Mouse (Mus musculus) CH12.LX (cell line): ENCODE measurements around the gene Ttc26. TPM values are rescaled to one million over a fixed set of nuclear protein-coding genes. Genes with fewer than 3 reads are reported as not detected.

Experiments used
- DNase-seq: peaks from one replicate; pipeline ENCODE4 v3.0.0-alpha.2; 2013; ENCODE audit errors: extremely low read depth
- H3K27ac ChIP-seq: 2 replicates; pipeline ENCODE4 v1.5.1; 2012; ENCODE audit warnings: low read depth, mild to moderate bottlenecking, control low read depth, moderate library complexity; ENCODE audit not compliant: insufficient read depth
- H3K27me3 ChIP-seq: replicated peaks from 2 replicates; pipeline ENCODE3; 2012; ENCODE audit warnings: inconsistent platforms
- H3K36me3 ChIP-seq, 2 experiments: replicated peaks in 1 of 2; 2 replicates each; pipeline versions ENCODE3 to v1.6.1; 2012; ENCODE audit warnings: inconsistent platforms in 1 of 2, low read length in 1 of 2, mild to moderate bottlenecking in 1 of 2, mixed read lengths in 1 of 2, moderate library complexity in 1 of 2; ENCODE audit not compliant: control insufficient read depth in 1 of 2, insufficient read depth in 1 of 2
- H3K4me1 ChIP-seq, 2 experiments: 2 replicates each; pipeline ENCODE4 v1.6.1; 2012; ENCODE audit warnings: inconsistent platforms in 1 of 2, moderate library complexity in 1 of 2; ENCODE audit not compliant: insufficient read depth in 2 of 2, control insufficient read depth in 1 of 2
- H3K4me2 ChIP-seq: 2 replicates; pipeline ENCODE4 v1.6.1; 2012; ENCODE audit warnings: low read depth, mild to moderate bottlenecking, control low read depth; ENCODE audit not compliant: poor library complexity, insufficient read depth, severe bottlenecking
- H3K4me3 ChIP-seq, 3 experiments: fragments of 150-350 bp in 1 of 3; sonication (generic) in 1 of 3; replicated peaks in 1 of 3; 2 replicates each; pipeline versions ENCODE3 to v1.5.1; 2011 to 2012; ENCODE audit warnings: low read depth in 2 of 3, low read length in 2 of 3, mild to moderate bottlenecking in 2 of 3, moderate library complexity in 2 of 3, control low read depth in 1 of 3, improper control_type of control experiment in 1 of 3, inconsistent platforms in 1 of 3, mixed read lengths in 1 of 3; ENCODE audit not compliant: poor library complexity in 1 of 3
- H3K79me2 ChIP-seq: replicated peaks from 2 replicates; pipeline ENCODE4 v1.6.1; 2012; ENCODE audit warnings: mild to moderate bottlenecking, moderate library complexity; ENCODE audit not compliant: control insufficient read depth, poor library complexity, insufficient read depth, severe bottlenecking; ENCODE audit errors: extremely low read depth
- H3K9ac ChIP-seq: 2 replicates; pipeline ENCODE4 v1.6.1; 2012; ENCODE audit warnings: low read depth, mild to moderate bottlenecking, control low read depth, moderate library complexity; ENCODE audit not compliant: insufficient read depth
- H3K9me3 ChIP-seq: replicated peaks from 2 replicates; pipeline ENCODE3; 2012; ENCODE audit warnings: low read length, inconsistent platforms, mixed read lengths
- BHLHE40 ChIP-seq: IDR thresholded peaks from 2 replicates; pipeline ENCODE4 v1.6.1; 2011; ENCODE audit warnings: mild to moderate bottlenecking, low read depth, low read length, improper control_type of control experiment
- CHD1 ChIP-seq: IDR thresholded peaks from 2 replicates; pipeline ENCODE4 v1.6.1; 2012; ENCODE audit warnings: low read depth, low read length, improper control_type of control experiment, inconsistent platforms
- CTCF ChIP-seq, 2 experiments: IDR thresholded peaks in 1 of 2; conservative IDR thresholded peaks in 1 of 2; 2 replicates each; pipeline ENCODE4 v1.5.1; 2011 to 2012; ENCODE audit warnings: low read depth in 2 of 2, low read length in 2 of 2, improper control_type of control experiment in 1 of 2, inconsistent platforms in 1 of 2, mild to moderate bottlenecking in 1 of 2, moderate library complexity in 1 of 2
- GABPA ChIP-seq: IDR thresholded peaks from 2 replicates; pipeline ENCODE4 v1.6.1; 2012; ENCODE audit warnings: low read depth, low read length, improper control_type of control experiment, inconsistent platforms; ENCODE audit not compliant: insufficient replicate concordance
- HCFC1 ChIP-seq: IDR thresholded peaks from 2 replicates; pipeline ENCODE4 v1.6.1; 2012; ENCODE audit warnings: low read depth, mild to moderate bottlenecking, inconsistent platforms, low read length, improper control_type of control experiment
- JUN ChIP-seq: IDR thresholded peaks from 2 replicates; pipeline ENCODE4 v1.6.1; 2011; ENCODE audit warnings: low read depth, mild to moderate bottlenecking, low read length, improper control_type of control experiment, moderate library complexity; ENCODE audit not compliant: insufficient read depth
- KAT2A ChIP-seq: IDR thresholded peaks from 2 replicates; pipeline ENCODE4 v1.6.1; 2012; ENCODE audit warnings: low read length, improper control_type of control experiment, inconsistent platforms; ENCODE audit not compliant: insufficient replicate concordance
- MAX ChIP-seq: IDR thresholded peaks from 2 replicates; pipeline ENCODE4 v1.6.1; 2011; ENCODE audit warnings: low read length, improper control_type of control experiment
- MXI1 ChIP-seq: IDR thresholded peaks from 2 replicates; pipeline ENCODE4 v1.6.1; 2011; ENCODE audit warnings: mild to moderate bottlenecking, low read depth, low read length, improper control_type of control experiment
- MYC ChIP-seq: IDR thresholded peaks from 2 replicates; pipeline ENCODE4 v1.6.1; 2011; ENCODE audit warnings: low read depth, mild to moderate bottlenecking, improper control_type of control experiment, low read length
- NRF1 ChIP-seq: IDR thresholded peaks from 2 replicates; pipeline ENCODE4 v1.6.1; 2014; ENCODE audit warnings: low read depth, mild to moderate bottlenecking, inconsistent platforms, low read length, improper control_type of control experiment, moderate library complexity
- PAX5 ChIP-seq: IDR thresholded peaks from 2 replicates; pipeline ENCODE4 v1.6.1; 2012; ENCODE audit warnings: low read length, inconsistent platforms, mixed read lengths
- POLR2A ChIP-seq: IDR thresholded peaks from 2 replicates; pipeline ENCODE4 v1.6.1; 2011; ENCODE audit warnings: low read depth, mild to moderate bottlenecking, improper control_type of control experiment, low read length
- POLR2AphosphoS2 ChIP-seq: IDR thresholded peaks from 2 replicates; pipeline ENCODE4 v1.6.1; 2011; ENCODE audit warnings: low read depth, low read length, improper control_type of control experiment
- RAD21 ChIP-seq: IDR thresholded peaks from 2 replicates; pipeline ENCODE4 v1.6.1; 2011; ENCODE audit warnings: low read depth, mild to moderate bottlenecking, low read length, improper control_type of control experiment, moderate library complexity
- UBTF ChIP-seq: IDR thresholded peaks from 2 replicates; pipeline ENCODE4 v1.6.1; 2012; ENCODE audit warnings: low read depth, mild to moderate bottlenecking, inconsistent platforms, low read length, improper control_type of control experiment, moderate library complexity
- USF1 ChIP-seq: IDR thresholded peaks from 2 replicates; pipeline ENCODE4 v1.6.1; 2014; ENCODE audit warnings: low read depth, mild to moderate bottlenecking, inconsistent platforms, low read length, improper control_type of control experiment
- USF2 ChIP-seq: conservative IDR thresholded peaks from 2 replicates; pipeline ENCODE4 v1.6.1; 2011; ENCODE audit warnings: low read depth, low read length, improper control_type of control experiment
- ZC3H11A ChIP-seq: IDR thresholded peaks from 2 replicates; pipeline ENCODE4 v1.6.1; 2012; ENCODE audit warnings: low read depth, mild to moderate bottlenecking, inconsistent platforms, low read length, improper control_type of control experiment
- ZKSCAN1 ChIP-seq: IDR thresholded peaks from 2 replicates; pipeline ENCODE4 v1.6.1; 2012; ENCODE audit warnings: low read depth, inconsistent platforms, low read length, improper control_type of control experiment, borderline replicate concordance
- dilution Hi-C: fragments of 300-500 bp; cut with MboI; formaldehyde crosslinking; loops from 2 replicates; pipeline ENCODE4 v1.14.3; 2020; ENCODE audit warnings: low sequenced_read_pairs; ENCODE audit not compliant: extremely low pct_unique_long_range_greater_than_20kb, extremely low pct_ligation_motif_present
- in situ Hi-C: fragments of 300-500 bp; cut with MboI; formaldehyde crosslinking; loops from 3 replicates; pipeline ENCODE4 v1.14.3; 2019; ENCODE audit warnings: low sequenced_read_pairs, low pct_ligation_motif_present, low pct_unique_long_range_greater_than_20kb, mixed read lengths
- polyA plus RNA-seq: library from polyadenylated mRNA; unstranded; fragments of >175 nt; gene quantifications from 2 replicates; pipeline ENCODE4 v1.2.1, GENCODE M21; 2012; ENCODE audit warnings: low read depth; ENCODE audit not compliant: insufficient read length
- total RNA-seq, 2 experiments: library from RNA; depleted of rRNA; stranded (reverse); fragments of 300-350 nt in 1 of 2; fragments of >200 nt in 1 of 2; gene quantifications; 2 replicates each; pipeline ENCODE4 v1.2.3; 2012 to 2014

Ttc26 gene
- total and polyA plus RNA-seq, 3 experiments, result 1.7 to 2.3 (median 1.8) TPM

GRCm38 (mm10) chr6:38443842-38444241, 62.6 kb downstream of the Ttc26 start:
- Histone ChIP-seq H3K79me2 (no peaks in the 10 kb centered on the region), H3K4me3 (no peak overlapping the region), H3K9me3 (no peaks in the 10 kb centered on the region), H3K4me2 (no peak overlapping the region), H3K4me1 (no peaks in the 10 kb centered on the region), H3K27ac (no peak overlapping the region), H3K36me3 (peaks cover 11 to 48% of the 10 kb centered on the region in 2 experiments), H3K27me3 (no peaks in the 10 kb centered on the region), H3K9ac (no peak overlapping the region)
- DNase-seq, result no peak
- in situ Hi-C loops, result no loop called here
- dilution Hi-C loops, result no loop called here
- TF ChIP-seq HCFC1, result no peak
- no peak for TF ChIP-seq MXI1
- no peak for TF ChIP-seq GABPA
- no peak for TF ChIP-seq PAX5
- no peak for TF ChIP-seq MAX
- TF ChIP-seq RAD21, result no peak
- TF ChIP-seq USF2, result no peak
- no peak for TF ChIP-seq KAT2A

- Histone ChIP-seq H3K79me2 (no peaks in the 10 kb centered on the region), H3K27ac (no peak overlapping the region), H3K9me3 (no peaks in the 10 kb centered on the region), H3K4me1 (no peaks in the 10 kb centered on the region), H3K9ac (no peak overlapping the region), H3K27me3 (no peaks in the 10 kb centered on the region), H3K4me2 (no peak overlapping the region), H3K36me3 (peaks cover 7 to 60% of the 10 kb centered on the region in 2 experiments), H3K4me3 (no peak overlapping the region)
- dilution Hi-C loops, result no loop called here
- TF ChIP-seq MYC (no peak), RAD21 (no peak), USF1 (no peak), HCFC1 (no peak), CTCF (conservative IDR thresholded peaks at IDR 0.05 in 1 of 2, IDR thresholded peaks at IDR 0.05 in 1 of 2; ENCODE audit: low read depth in 2 of 2, low read length in 2 of 2) (no peak), POLR2A (no peak), UBTF (no peak), ZC3H11A (no peak), KAT2A (no peak), CHD1 (no peak), USF2 (no peak), JUN (no peak), BHLHE40 (no peak), NRF1 (no peak), ZKSCAN1 (no peak), POLR2AphosphoS2 (no peak)
- in situ Hi-C loops, result no loop called here
- DNase-seq, result no peak
These were observed 67.0 kb downstream of the Ttc26 start for GRCm38 (mm10) chr6:38448295-38448694.
